Mouse (Mus musculus) lung, postnatal 25 days (tissue): ENCODE data around the gene Amot.
A peak's percentile ranks its signal among the peaks of the same experiment; 100 is the strongest.

Experiments used
- DNase-seq: peaks from one replicate; pipeline ENCODE4 v3.0.0; 2022; ENCODE audit warnings: low spot score

The Amot gene

DNA sequence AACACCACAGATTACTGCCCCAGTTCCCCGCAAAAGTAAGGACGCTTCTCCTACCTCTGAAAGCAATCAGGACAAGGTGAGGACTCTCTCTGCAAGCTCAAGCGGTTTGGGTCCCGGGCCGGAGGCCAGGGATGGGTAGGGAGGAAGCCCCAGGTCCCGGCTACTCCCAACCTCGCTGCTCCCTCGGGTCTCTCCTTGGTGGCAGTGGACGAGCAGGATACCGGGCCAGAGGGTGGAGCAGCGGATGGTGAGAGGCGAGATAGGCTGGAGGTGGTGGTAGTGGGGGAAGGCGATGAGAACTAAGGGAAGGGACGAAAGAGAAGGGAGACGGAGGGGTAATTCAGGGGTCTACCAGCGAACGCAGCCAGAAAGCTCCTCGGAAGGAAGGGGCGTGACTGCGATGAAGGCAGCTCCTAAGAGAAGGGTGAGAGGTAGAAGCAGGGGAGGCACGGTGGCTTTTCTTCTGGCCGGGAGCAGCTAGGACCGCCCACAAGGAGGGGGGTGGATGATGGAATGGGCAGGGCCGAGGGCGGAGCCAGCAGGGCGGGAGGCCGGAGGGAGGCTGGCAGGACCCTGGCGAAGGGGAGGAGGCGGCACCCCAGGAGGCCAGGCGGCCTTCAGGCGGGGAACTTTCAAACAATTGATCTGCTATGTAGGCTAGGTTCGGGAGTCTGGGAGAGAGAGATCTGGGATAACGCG is at the start of gene Amot:
Amot (minus strand) TSS at position 465 of the 699 bp plus-strand sequence.
- DNase-seq = peak; percentile 89

DNA sequence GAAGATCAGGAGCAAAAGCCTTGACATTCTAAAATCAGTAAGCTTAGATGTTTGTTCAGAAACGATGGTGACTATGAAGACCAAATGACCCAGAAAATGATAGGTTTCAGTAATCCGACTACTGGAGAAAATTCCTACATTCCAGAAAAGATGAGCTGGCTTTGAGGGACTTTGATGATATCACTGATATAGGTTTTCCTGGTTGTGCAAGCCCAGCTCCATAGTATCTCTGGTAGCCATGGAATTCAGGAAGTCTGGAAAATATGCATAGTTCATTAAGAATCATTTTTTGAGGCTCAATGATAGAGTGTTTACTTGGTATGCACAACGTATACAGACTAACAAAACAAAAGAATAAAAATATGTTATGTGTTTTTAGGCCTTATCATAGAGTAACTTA is 40.1 kb upstream of the Amot start:
- no peak for DNase-seq

DNA sequence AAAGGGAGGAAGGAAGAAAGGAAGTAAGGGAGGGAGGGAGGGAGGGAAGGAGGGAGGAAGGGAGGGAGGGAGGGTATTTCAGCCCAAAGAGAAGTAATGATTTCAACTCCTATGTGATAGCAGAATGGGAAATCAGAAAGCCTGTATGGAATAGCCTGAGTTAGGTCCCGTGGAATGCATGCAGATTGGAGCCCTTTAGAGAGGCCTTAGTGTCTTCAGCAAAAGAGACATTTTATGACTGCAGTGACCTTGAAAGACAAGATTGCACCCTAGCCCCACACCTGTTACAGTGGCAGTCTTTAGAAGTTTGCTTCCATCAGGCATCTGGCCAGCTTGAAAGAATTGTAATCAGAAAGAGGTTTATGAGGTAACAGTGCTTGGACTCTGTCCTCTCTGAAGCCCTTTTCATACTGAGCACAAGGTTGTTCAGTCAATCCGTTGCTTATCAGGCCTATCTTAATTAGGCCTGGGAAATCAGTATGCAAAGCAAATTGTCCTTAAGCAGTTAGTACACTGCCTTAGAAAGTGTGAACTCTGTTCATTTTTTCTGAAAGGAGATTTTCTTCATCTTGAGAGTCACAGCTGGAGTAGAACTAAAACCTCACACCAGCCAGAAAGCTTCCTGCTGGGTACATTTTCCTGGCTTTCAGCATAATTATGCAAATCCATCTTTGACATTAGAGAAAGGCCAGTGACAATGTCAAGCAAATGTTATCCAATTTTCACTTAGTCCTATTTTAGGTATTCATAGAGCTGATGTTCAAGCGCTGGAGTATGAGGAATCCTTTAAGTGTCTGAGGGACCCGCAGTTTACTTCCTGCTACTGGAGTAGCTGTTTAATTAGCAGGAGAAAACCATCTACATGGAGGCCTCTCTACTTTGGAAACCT is 38.9 kb upstream of the Amot start:
- DNase-seq = no peak

DNA sequence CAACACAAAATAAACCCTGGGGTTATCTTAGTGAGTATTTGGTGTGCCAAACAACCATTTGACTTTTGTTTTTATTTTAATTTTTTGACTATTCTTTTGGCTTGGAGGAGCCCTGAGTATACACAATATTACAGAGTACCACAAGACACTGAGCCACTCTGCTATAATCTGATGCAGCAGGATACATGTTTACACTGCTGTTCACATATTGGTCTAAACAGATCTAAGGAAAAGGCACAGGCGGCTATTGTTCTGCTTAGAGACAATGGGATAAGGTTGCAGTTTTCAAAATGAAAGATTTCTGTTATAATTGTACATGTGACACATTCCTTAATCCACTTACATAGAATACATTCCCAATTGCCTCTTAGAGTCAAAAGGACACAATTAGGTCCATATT is 36.1 kb upstream of the Amot start:
- no peak for DNase-seq

DNA sequence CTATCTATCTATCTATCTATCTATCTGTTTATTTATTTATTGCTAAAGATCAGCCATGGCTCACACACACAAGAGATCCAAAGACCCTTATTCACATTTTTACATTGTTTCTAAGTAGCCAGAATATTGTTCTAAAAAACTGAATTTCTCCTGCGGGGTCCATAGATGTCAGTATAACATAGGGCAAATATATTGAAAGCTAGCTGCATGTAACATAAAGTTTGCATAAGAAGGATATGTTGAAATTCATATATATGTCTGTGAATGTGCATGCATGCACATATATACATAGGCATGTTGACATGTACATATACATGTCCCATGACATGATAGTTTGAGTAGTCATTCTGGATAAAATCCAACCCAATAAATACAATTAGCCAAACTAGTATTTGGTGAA is 35.3 kb upstream of the Amot start:
- DNase-seq = no peak

DNA sequence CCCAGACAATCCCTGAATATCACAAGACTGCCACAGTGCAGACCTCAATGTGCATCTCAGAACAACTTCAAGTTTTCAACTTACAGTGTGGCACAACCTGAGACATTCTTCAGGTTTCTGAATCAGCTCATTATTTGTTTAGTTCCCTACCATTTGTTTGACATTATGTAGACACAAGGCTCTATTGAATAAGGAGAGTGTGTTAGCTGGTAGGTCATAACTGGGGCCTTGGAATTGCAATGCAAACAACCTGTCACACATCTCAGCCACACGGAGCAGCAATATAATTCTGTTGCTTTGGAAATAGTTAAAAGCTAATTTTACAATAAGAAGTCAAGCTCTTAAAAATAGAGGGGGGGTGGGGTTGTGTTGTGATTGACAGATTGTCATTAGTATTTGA is 24.6 kb upstream of the Amot start:
- DNase-seq = no peak

DNA sequence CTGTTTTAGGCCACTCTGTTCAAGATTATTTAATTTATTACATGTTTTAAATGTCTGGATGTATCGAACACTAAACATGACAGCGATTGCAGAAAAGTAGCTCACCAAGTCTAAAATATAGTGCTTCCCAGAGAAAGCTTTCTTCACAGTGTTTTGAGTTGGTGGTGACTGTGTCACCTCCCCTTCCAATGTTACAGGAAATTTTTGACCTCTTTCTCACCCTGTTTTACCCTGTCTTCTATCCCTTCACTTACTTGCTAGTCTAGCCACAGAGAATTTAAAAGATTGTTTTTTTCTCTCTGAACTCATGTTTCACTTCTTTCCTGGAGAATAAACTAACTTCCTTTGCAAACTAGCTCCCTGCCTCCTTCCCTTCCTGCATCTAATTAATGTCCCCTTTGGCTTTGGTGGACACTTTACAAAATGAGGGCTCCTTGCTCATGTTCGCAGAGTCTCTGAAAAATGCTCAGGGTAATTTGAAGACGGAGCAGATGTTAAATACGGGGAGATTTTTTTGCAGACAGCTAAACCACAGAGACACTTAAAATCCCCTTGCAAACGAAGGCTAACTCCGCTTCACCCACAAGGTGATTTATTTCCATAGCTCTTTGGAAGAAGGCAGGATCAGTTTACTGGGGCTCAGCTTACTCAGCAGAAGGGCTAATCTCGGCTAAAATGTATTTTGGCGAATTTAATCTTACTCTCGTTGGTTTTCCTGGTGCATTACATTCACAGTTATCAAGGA is 11.5 kb upstream of the Amot start:
- no peak for DNase-seq

DNA sequence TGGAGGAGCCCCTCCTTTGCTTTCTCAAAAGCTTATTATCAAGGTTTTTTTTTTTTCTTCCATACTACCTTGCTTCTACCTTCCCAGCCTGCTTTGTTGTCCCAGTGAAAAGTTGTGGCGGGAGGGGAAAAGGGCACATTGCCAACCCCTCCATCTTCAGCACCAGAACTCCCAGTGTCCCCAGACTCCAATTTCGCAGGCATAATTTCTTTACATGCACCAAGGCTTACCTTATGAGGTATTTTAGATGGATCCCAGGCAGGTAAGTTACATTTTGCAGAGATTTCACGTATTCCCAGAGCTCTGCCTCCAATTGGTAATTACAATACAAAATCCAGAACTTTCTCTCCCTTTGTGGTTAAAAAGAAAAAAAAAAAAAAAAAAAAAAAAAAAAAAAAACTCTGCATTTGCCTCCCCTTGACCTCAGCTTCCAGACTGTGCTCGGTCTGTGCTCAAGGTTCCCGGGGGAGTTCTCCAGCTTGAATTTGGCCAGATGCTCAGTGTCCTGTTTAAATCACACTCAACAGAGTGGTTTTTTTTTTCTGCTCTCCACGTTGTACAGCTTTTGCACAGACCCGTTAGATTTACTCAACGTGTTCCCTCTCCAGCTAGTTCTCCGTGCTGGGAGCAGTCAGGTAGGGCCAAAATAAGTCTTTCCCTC is 10.6 kb upstream of the Amot start:
- no peak for DNase-seq

DNA sequence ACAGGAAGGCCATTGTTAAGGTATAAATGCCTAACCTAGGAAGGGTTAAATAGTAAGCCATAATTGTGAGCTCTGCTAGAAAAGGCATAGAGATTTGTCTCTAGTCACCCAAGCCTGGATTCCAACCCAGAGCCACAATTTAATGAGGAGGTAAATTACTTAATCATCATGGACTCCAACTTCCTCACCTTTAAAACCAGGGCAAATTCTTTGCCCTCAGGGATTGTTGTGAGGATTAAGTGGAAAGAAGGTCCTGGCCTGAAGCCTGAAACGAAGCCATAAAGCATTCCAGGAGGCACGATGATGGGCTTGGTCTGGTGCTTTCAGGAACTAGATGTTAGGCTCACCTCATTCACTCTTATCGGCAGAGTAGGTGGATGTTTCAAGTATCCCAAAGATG is 5.7 kb upstream of the Amot start:
- no peak for DNase-seq

DNA sequence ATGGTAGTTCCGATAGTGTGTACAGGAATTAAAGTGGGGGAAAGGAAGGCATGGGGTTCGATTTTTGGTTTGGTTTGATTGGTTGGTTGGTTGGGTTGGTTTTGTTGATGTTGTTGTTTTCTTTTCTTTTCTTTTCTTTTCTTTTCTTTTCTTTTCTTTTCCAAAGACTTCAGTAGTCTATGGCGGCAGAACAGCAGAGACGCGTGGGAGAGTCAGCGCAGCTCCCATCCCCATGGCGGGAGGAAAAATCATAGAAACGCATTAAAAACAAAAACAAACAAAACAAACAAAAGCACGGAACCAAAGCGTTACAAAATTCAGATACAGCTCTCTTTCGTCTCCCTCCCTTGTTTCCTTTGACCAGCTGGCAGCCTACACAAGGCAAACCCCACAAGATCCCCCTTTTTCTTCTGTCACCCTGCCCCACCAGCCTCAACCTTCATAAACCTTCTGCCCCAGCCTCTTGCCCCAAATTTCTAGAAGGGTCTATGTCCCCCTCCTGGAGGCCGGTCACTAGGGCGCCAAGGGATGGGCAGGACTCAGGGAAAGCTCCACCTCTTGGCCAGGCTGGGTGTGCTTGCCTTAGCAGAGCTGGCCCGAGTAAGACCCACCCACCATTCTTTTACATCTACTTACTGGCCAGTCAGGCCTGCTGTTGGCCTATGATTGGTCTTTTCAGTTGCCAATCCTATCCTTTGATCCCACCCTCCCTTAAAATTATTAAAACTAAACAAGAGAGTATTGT is 648 bp upstream of the Amot start:
- DNase-seq = peak; percentile 86

DNA sequence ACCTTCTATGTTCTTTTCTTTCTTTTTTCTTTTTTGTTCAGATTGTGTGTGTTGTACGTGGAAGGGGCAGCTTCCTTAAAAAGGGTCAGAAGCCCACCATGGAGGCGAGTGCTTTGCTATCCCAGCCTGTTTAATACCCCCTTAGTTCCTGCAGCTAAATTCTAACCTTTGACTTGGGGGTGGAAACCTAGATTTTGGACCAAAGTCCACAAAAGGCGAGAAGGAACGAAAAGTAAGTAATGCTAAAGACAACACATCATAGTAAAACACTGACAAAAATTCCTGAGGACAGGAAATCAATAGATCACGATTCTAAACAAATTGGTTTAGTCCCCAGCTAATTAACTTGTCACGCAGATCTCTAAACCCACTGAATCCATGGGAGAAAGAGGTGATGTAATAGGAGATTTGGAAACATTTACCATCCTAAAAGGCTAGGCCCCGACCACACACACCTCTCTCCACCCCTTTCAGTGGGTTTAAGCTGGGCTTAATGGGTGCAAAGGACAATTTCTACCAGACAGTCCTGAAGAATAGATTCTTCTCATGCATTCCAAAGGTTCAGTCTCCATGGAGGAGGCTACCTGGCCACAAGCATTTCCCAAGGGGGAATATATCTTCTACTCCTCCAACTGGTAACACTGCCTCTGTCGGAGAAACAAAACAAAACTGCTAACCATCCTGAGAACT is 3.2 kb downstream of the Amot start:
- DNase-seq = no peak

DNA sequence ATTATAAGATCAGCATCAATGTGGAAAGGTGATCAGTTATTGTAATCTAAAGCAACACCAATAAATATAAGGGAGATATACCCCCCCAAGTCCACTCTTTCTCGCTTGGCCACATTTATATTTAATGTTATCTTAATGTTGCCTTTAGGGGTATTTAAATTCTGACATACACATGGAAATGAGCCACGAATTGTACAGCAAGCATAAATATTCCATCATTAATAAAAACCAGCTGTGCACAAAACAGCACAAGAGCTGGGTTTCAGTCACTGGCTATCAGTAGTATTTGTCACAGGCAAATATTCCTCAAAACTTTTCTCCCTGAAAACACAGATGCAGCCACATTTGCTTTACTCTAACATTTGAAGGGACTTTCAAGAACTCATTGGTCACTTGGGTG is 5.9 kb downstream of the Amot start:
- no peak for DNase-seq

DNA sequence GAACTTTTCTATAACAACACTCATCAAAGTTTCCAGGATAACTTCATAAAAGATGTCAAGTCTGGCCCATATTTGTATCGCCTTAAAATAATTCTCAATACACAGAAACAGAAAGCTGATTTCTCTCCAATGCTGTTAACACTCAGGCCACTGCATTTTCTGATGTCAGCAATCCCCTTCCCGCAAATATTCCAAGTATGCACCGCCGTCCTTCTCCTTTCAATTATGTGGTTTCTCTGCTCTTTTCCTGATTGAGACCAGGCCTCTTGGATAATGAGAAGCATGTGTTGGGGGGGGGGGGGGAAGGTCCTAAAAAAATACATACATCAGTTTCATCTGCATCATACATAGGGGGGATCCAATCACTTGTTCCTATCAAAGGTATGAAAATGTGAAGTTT is 6.3 kb downstream of the Amot start:
- DNase-seq = no peak

DNA sequence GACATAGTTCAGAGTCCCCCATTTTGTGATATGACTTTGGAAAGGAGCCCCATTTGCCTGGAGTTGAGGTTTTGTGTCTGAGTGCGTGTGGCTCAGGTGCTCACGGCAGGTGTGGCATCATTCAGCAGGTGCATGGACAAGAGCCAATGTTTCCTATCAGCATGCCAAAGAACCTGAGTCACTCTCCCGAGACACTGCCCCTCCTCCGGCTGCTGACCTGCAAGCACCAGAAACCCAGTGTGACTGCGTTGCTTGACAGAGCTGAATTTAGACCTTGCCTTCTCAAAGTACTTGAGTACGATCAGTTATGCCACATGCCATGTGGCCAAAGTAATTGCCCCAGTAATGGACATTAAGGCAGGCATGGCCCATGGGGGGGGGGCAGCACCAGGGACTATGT is 7.5 kb downstream of the Amot start:
- DNase-seq = peak; percentile 43

DNA sequence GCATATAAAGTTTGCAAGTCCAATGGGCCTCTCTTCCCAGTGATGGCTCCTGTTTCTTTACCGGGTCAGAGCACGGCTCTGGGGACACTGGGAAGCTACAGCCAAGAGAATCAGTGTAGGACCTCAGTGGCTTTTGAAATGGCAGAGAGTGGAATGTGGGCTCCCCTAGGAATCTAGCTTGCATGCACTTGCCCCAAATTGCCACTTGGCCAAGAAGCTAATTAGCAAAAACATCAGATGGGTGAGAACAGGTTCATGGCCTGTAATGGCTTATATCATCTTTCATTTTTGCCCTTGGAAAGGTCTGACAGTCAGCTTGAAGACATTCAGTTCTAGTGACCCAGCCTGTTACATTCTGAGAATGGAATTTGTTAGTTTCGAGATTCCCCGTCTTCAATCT is 9.6 kb downstream of the Amot start:
- no peak for DNase-seq

DNA sequence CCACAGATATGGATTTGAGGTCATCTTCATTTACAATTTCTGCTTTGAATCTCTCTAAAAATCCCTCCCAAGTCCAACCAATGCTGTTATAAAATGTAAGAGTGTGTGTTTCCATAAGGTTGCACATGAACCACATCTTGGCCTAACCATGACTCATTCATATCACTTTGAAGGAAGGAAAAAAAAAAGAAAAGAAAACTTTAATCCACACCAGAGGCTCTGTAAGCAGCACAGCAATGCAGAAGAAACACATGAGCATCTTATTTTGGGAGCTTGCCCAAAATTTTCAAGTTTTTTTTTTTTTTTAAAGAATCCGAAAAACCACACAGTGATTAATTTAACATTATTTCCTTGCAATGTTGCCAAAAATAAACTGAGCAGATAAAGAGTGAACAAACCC is 14.2 kb downstream of the Amot start:
- DNase-seq = no peak

DNA sequence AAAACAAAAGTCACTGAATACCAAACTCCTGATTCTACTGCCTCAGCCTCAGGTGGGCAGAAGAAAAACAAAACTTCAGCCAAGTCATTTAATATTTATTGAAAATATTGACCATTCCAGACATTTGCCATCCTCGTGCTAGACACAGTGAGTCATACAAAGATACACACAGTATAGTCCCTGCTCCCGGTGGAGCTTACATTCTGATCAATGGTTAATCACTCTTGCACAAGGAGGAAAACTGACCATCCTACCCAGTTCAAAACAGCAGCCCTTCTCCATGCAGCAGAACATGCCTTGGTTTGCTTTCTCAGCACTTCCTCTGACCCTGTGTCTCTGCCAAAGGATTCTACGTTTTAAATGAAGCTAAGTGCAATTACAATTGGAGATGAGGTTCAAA is 14.6 kb downstream of the Amot start:
- DNase-seq = no peak

DNA sequence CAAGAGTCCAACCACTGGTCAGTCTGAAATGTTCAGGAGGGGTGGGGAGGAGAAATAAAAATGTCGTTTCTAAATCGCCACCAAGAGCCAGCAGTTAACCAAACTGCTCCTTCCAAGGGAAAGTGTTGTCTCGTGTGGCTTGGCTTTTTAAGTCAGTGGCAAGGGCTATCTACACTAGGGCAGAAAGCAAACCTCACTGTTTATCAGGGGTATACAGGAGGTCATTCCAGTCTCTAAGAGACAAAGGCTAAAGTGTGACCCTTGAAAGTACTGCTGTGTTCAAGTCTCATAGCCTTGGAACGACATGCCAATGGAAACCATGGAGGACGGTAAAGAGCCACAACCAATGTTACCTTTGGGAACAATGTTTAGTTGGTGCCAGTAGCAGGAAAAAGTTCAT is 15.0 kb downstream of the Amot start:
- DNase-seq = no peak

DNA sequence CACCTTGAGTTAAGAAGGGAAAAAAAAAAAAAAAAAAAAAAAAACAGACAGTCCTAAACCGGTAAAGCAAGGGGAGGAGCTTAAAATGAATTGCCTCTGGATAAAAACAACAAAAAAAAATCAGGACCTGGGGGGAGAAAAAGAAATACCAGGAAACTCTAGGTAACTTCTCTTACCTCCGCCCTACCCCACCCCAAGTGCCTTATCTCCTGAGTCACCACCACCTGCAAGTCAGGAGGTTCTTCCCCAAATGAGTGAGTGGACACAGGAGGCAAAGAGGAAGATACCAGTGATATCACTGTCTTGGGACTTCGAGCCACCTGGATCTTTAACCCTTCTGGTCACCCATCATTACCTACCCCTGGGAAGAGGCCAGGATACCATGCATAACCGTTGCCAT is 19.5 kb downstream of the Amot start:
- no peak for DNase-seq

DNA sequence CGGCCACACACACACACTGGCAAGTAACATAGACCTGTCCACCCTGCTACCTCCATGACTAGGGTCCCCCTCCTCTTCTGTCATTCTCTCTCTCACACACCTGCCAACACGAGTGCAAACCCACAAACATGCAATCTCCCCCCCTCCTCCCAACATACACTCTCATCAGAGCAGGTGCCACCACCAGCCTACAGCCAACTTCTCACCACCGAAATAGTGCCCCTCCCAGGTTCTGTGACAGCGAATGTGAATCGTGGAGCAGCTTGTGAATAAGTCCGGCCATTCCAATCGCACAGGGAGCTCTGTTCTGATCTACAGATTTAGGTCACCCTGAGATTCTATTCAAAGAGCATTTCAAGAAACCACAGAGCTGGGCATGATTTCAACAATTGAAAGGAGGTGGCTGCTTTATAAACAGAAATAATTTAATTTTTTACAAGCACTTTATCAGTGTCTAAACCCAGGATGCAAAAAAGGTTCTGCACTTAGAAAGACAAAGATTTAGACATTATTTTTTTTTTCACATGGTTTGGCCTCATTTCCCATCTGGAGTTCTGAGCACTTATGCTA is 21.4 kb downstream of the Amot start:
- DNase-seq = no peak

DNA sequence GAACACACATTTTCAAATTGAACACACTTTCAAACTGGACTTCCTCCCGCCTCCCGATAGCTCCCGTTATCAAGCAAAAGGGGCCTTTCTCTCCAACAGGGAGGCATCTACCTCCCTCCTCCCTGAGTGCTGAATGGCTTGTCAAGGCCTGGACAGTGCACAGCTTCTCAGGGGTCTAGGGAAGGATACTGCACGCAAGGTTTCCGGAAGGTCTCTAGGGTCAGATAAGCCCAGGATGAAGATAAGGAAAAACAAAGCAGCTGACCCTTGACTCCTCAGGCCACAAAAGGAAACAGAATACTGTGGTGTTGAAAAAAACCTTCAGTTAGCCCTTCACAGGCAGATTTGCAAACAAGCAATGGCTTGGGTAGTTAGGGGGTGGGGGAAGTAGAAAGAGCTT is 22.6 kb downstream of the Amot start:
- DNase-seq = no peak
